Mouse (Mus musculus): ENCODE data around the gene Igfals.

GRCm38 (mm10) chr17:24929506-24929905 lies 63.7 kb downstream of the Igfals start:
- TF ChIP-seq POLR2A (IDR thresholded peaks at IDR 0.05; ENCODE audit: borderline replicate concordance, extremely low read depth, low read depth, low read length) (no peak), CTCF (IDR thresholded peaks at IDR 0.05; ENCODE audit: insufficient read depth, low read length) (no peak)

Data from lung, adult 2 months (tissue).